Mouse (Mus musculus) gastrocnemius, adult 2 months (tissue): ENCODE data around the gene Mageb16. TPM values are rescaled to one million over a fixed set of nuclear protein-coding genes. Genes with fewer than 3 reads are reported as not detected.

Experiments
- DNase-seq: peaks from one replicate; pipeline ENCODE4 v3.0.0; 2022
- H3K27ac ChIP-seq: fragments of 200-600 bp; 2 replicates; pipeline ENCODE4 v1.8.1; 2022; ENCODE audit warnings: mild to moderate bottlenecking
- H3K4me3 ChIP-seq: fragments of 200-600 bp; 2 replicates; pipeline ENCODE4 v1.8.1; 2022; ENCODE audit warnings: mild to moderate bottlenecking, moderate library complexity
- CTCF ChIP-seq: fragments of 200-600 bp; IDR thresholded peaks from 2 replicates; pipeline ENCODE4 v1.8.1; 2022; ENCODE audit warnings: antibody characterized with exemption, mild to moderate bottlenecking, moderate library complexity
- intact Hi-C: fragments of 180-260 bp; cut with DNase I; formaldehyde crosslinking; loops from one replicate; pipeline ENCODE4 v1.15.1; 2025
- long read RNA-seq, 2 experiments: library from polyadenylated mRNA; stranded (forward); transcript quantifications; one replicate each; pipeline ENCODE4 v2.0.0; 2021
- total RNA-seq, 2 experiments: library from RNA; stranded (reverse); gene quantifications; 2 replicates each; pipeline ENCODE4 v1.2.3; 2021

Mageb16 gene
- total RNA-seq, result not detected
- long read RNA-seq, experiment 1, result 0 reads
- long read RNA-seq, experiment 2, result 0 reads

DNA sequence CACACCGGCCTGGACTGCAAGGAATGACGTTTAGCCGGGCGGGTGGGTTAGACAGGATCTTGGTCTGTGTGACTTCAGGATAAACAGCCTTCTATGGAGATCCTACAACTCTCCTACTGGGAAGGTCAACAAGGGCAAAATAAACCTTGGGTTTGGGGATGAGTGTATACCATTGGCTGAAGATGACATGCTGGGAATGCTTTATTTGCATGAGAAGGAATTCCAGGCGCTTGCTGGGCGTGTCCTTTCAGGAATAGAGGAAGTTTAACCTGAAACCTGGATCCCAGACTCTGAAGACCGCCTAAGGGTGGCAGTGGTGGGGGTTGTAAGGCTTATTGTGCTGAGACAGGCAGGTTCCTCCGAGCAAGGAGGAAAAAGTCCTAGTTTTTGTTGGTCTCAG lies at the start of gene Mageb16:
TSS of gene Mageb16 (minus strand) at position 25 of the 400 bp plus-strand sequence.
- TF ChIP-seq CTCF, result no peak
- H3K4me3 ChIP-seq, result no peak within 1 kb of the TSS
- intact Hi-C loops, result no loop called here
- H3K27ac ChIP-seq, result no peak within 1 kb of the TSS
- DNase-seq, result no peak

DNA sequence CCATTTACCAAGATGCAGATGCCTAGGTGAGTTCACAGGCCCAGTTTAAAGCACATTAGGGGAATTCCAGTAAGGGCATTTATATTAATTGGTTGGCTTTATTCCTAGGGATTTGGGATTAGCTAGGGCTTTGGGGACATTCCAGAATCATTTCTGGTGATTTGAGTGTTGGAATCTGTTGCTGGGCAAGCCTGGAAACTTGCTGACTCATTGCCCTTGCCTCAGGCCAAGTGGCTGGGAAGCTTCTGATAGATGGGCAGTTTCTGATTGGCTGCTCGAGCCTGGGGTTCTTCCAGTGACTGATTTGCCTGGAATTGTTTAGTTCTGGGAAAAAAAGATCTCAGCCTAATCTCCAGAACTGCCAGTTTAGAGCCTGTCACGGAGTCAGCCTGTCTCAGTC lies 20.1 kb downstream of the Mageb16 start:
- H3K27ac ChIP-seq, result no peak overlapping the region
- peak; percentile 14 for DNase-seq
- intact Hi-C loops, result no loop called here
- H3K4me3 ChIP-seq, result no peak overlapping the region
- TF ChIP-seq CTCF, result no peak

DNA sequence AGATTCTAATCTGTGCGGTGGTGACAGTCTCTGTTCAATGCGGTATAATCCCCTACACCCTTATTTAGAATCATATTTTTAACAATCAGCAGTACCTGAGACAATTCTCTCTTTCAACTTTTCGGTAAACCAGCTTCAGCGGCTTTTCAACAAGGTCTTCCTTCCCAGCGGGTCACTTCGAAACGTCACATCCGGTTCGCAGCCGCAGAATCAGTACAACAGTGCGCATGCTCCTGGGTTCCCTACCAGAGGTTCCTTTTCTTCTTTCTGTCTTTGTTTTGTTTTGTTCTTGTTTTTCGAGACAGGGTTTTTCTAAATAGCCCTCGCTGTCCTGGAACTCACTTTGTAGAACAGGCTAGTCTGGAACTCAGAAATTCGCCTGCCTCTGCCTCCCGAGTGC lies 35.8 kb downstream of the Mageb16 start:
- DNase-seq, result no peak
- H3K27ac ChIP-seq, result no peak overlapping the region
- H3K4me3 ChIP-seq, result no peak overlapping the region
- intact Hi-C loops, result no loop called here
- no peak for TF ChIP-seq CTCF

DNA sequence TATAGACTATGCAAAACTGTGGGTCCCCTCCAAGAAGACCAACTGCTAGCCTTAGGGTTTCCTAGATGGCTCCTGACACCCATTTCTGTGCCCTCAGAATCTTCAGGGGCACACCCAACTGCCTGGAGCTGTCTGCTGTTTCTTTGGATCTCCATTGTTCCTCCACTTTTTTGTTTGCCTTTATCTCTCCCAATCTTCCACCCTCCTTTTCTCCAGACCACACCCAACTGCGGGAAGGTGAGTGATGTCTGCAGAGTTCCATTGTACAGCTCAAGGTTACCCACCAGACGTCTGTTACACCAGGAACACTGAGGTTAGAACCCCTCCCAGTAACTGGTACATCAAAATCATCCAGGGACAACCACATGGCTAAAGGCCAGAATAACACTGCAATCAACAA lies 64.8 kb downstream of the Mageb16 start:
- Histone ChIP-seq H3K4me3 (no peak overlapping the region), H3K27ac (no peak overlapping the region)
- no peak for DNase-seq
- no peak for TF ChIP-seq CTCF
- intact Hi-C loops, result no loop called here

Other genes starting within 250 kb of the Mageb16 start
- gene Gm7173, start 154.2 kb downstream of the Mageb16 start, total RNA-seq, result under 1 TPM in 1 of 2 experiments, not detected in 1; 0.03 TPM